Mouse (Mus musculus) MEL (cell line): ENCODE data around the gene Pcnx4.

Source experiments
- CTCF ChIP-seq, 3 experiments: IDR thresholded peaks in 2 of 3; conservative IDR thresholded peaks in 1 of 3; 2 replicates each; pipeline ENCODE4 v1.5.1; 2011 to 2012; ENCODE audit warnings: low read length in 3 of 3, low read depth in 2 of 3, mild to moderate bottlenecking in 2 of 3, improper control_type of control experiment in 1 of 3, inconsistent platforms in 1 of 3, mixed read lengths in 1 of 3, moderate library complexity in 1 of 3; ENCODE audit not compliant: control insufficient read depth in 1 of 3, insufficient read depth in 1 of 3, poor library complexity in 1 of 3, severe bottlenecking in 1 of 3
- EP300 ChIP-seq, 2 experiments: IDR thresholded peaks; 2 replicates each; pipeline ENCODE4 v1.6.1; 2011; ENCODE audit warnings: improper control_type of control experiment in 2 of 2, low read length in 2 of 2, low read depth in 1 of 2, mild to moderate bottlenecking in 1 of 2
- GATA1 ChIP-seq: IDR thresholded peaks from 2 replicates; pipeline ENCODE4 v1.6.1; 2011; ENCODE audit warnings: low read depth, low read length, improper control_type of control experiment
- HCFC1 ChIP-seq: IDR thresholded peaks from 2 replicates; pipeline ENCODE4 v1.6.1; 2012; ENCODE audit warnings: low read depth, mild to moderate bottlenecking, inconsistent platforms, low read length, improper control_type of control experiment, moderate library complexity
- MAX ChIP-seq: IDR thresholded peaks from 2 replicates; pipeline ENCODE4 v1.6.1; 2011; ENCODE audit warnings: low read length, improper control_type of control experiment
- POLR2AphosphoS5 ChIP-seq: IDR thresholded peaks from 2 replicates; pipeline ENCODE4 v1.6.1; 2012; ENCODE audit warnings: low read depth, borderline replicate concordance, mild to moderate bottlenecking, inconsistent platforms, low read length, moderate library complexity, mixed read lengths
- SMC3 ChIP-seq: IDR thresholded peaks from 2 replicates; pipeline ENCODE4 v1.6.1; 2011; ENCODE audit warnings: low read depth, low read length, improper control_type of control experiment
- TBP ChIP-seq: IDR thresholded peaks from 2 replicates; pipeline ENCODE4 v1.8.0; 2011; ENCODE audit warnings: low read depth, low read length, improper control_type of control experiment
- TCF12 ChIP-seq: IDR thresholded peaks from 2 replicates; pipeline ENCODE4 v1.6.1; 2014; ENCODE audit warnings: low read depth, mild to moderate bottlenecking, inconsistent platforms, low read length, improper control_type of control experiment, moderate library complexity
- ZC3H11A ChIP-seq: IDR thresholded peaks from 2 replicates; pipeline ENCODE4 v1.6.1; 2012; ENCODE audit warnings: low read depth, mild to moderate bottlenecking, inconsistent platforms, low read length, improper control_type of control experiment

DNA sequence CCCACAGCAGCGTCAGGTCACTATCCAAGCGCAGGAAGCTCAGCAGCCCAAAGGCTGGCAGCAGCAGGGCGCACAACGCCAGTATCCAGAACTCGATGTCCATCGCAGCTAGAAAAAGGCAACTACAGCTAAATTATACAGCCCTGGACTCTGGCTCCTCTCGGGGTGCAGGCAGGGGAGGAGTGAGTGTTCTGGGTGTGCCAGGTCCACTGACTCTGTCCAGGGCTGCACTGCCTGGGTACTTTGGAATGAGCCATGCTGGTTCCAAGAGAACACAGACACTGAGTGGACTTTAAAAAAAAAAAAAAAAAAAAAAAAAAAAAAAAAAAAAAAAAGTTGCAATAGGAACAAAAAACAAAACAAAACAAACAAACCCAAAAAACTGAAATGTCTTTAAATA lies 92.6 kb downstream of the Pcnx4 start:
- TF ChIP-seq EP300 (IDR thresholded peaks at IDR 0.05; ENCODE audit: low read depth in 1 of 2, low read length in 2 of 2) (no peak), CTCF (IDR thresholded peaks at IDR 0.05 in 2 of 3, conservative IDR thresholded peaks at IDR 0.05 in 1 of 3; ENCODE audit: control insufficient read depth in 1 of 3, insufficient read depth in 1 of 3, low read depth in 2 of 3, low read length in 3 of 3, poor library complexity in 1 of 3, severe bottlenecking in 1 of 3) (no peak), HCFC1 (no peak), GATA1 (no peak), POLR2AphosphoS5 (no peak), TCF12 (no peak), ZC3H11A (no peak), TBP (no peak), MAX (no peak), SMC3 (no peak)
